Mouse (Mus musculus): ENCODE results near the gene 1700061G19Rik.

- peak; percentile 12; the same call in 1 of the 2 replicates for TF ChIP-seq CTCF (IDR thresholded peaks at IDR 0.05; ENCODE audit: extremely low read depth, insufficient read depth, insufficient read length, insufficient replicate concordance)
- no peak for TF ChIP-seq POLR2A (IDR thresholded peaks at IDR 0.05; ENCODE audit: low read depth, low read length)
Observed at GRCm38 (mm10) chr17:56935363-56936131, 60.3 kb downstream of the 1700061G19Rik start, which contains the start of gene Mllt1.

All from spleen, adult 2 months (tissue).